ENCODE assay signal across 36 mouse cellular contexts in the genomic region with DNA sequence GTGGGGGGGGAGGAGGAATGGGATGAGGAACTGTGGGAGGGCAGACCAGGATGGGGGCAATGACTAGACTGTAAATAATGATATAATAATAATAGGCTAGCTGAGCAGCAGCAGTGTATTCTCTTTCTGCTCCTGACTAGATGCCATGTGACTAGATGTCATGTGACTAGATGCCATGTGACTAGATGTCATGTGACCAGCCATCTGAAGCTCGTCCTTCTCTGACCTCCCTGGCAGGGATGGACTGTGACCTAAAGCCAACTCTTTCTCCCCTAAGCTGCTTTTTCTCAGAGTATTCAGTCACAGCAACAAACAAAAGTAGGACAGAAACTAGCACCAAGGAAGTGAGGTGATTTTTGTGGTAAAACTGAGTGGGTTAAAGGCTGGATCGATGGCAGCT. TPM values are rescaled to one million over a fixed set of nuclear protein-coding genes. Genes with fewer than 3 reads are reported as not detected.
DNase-seq lines count a peak whose midpoint lies in the region; ATAC-seq and TF ChIP-seq lines count a peak whose summit lies in the region.
"Had no signal": no experiment of that assay in that cellular context is flagged by ENCODE, and none has a peak within 500 bp of the region (broad histone marks: within the 10 kb centered on the region; RNA-seq: fewer than 3 reads in every experiment).

No protein-coding gene starts in this region.

- peak; percentile 28; the same call in 1 of the 2 replicates for ATAC-seq in G1E (ENCODE audit: extremely low read depth, insufficient number of reproducible peaks, low FRiP score, poor library complexity, severe bottlenecking)
- no peak for ATAC-seq in forebrain, embryonic 15.5 days (replicated peaks)
- ATAC-seq: CD4-positive, CD25-positive, alpha-beta regulatory T cell, adult 4 months; forebrain, embryonic 16.5 days; hindbrain, postnatal 0 days; inflammation-experienced regulatory T-cells, adult 6 months; intestine, embryonic 16.5 days had no signal

- H3K27me3 ChIP-seq in heart, embryonic 10.5 days (ENCODE audit: insufficient read depth, poor library complexity, severe bottlenecking), result no peaks in the 10 kb centered on the region
- H3K27me3 ChIP-seq in G1E (ENCODE audit: insufficient read depth, low read length), result peaks cover 19% of the 10 kb centered on the region
- no peaks in the 10 kb centered on the region for H3K27me3 ChIP-seq in myocyte (ENCODE audit: control insufficient read depth, insufficient read depth, insufficient read length)
- no peaks in the 10 kb centered on the region for H3K27me3 ChIP-seq in forebrain, embryonic 15.5 days
- H3K27me3 ChIP-seq: embryonic facial prominence, embryonic 13.5 days; forebrain, embryonic 12.5 days; heart, embryonic 12.5 days; heart, embryonic 15.5 days had no signal

- DNase-seq in heart, embryonic 10.5 days (ENCODE audit: low spot score), result peak; percentile 30
- DNase-seq in heart, postnatal 14 days, result no peak
- DNase-seq in 3T3-L1 (ENCODE audit: low read depth, low spot score) (peak; percentile 20), G1E (ENCODE audit: low spot score) (no peak)
- no peak for DNase-seq in left cerebral cortex, postnatal 4 days
- DNase-seq: adrenal gland, postnatal 14 days; B cell, adult 2 months; cerebellum, adult 11 months; cerebellum, adult 2 months; cerebellum, adult 9-11 months; cerebellum, postnatal 36 days; embryo, embryonic 11 days; gastrocnemius, adult 2 months; gastrocnemius, postnatal 14 days; heart, postnatal 10 days; heart, postnatal 4 days had no signal

- H3K4me2 ChIP-seq in myocyte (ENCODE audit: low read depth), result no peak overlapping the region
- H3K4me2 ChIP-seq in forebrain, embryonic 15.5 days (replicated peaks), result no peak overlapping the region
- H3K4me2 ChIP-seq: embryonic facial prominence, embryonic 13.5 days; forebrain, embryonic 12.5 days; heart, embryonic 12.5 days; heart, embryonic 15.5 days; hindbrain, embryonic 14.5 days had no signal

- no peaks in the 10 kb centered on the region for H3K36me3 ChIP-seq in heart, embryonic 10.5 days
- H3K36me3 ChIP-seq in G1E (replicated peaks) (no peaks in the 10 kb centered on the region), myocyte (ENCODE audit: control insufficient read depth, insufficient read depth) (no peaks in the 10 kb centered on the region)
- H3K36me3 ChIP-seq in forebrain, embryonic 15.5 days, result no peaks in the 10 kb centered on the region
- H3K36me3 ChIP-seq: embryonic facial prominence, embryonic 10.5 days; embryonic facial prominence, embryonic 13.5 days; forebrain, embryonic 12.5 days; heart, embryonic 12.5 days; heart, embryonic 15.5 days had no signal

- H3K4me3 ChIP-seq in heart, embryonic 10.5 days, result no peak overlapping the region
- H3K4me3 ChIP-seq in G1E (ENCODE audit: low read depth, low read length) (no peak overlapping the region), myocyte (no peak overlapping the region)
- H3K4me3 ChIP-seq in forebrain, embryonic 15.5 days, result no peak overlapping the region
- H3K4me3 ChIP-seq: embryonic facial prominence, embryonic 10.5 days; embryonic facial prominence, embryonic 13.5 days; erythroblast, embryonic 14.5 days; forebrain, embryonic 12.5 days; gastrocnemius, adult 2 months; heart, embryonic 12.5 days; heart, embryonic 15.5 days had no signal

- 83% methylated on average over 2 of the region's 2 CpGs for WGBS in heart, embryonic 10.5 days
- 86% methylated on average over 2 of the region's 2 CpGs for WGBS in forebrain, embryonic 15.5 days

- no peak for TF ChIP-seq POLR2A in myocyte (IDR thresholded peaks at IDR 0.05; ENCODE audit: insufficient read length, low read depth)

- no peak overlapping the region for H3K27ac ChIP-seq in heart, embryonic 10.5 days
- no peak overlapping the region for H3K27ac ChIP-seq in forebrain, embryonic 15.5 days (replicated peaks)
- H3K27ac ChIP-seq: embryonic facial prominence, embryonic 10.5 days; embryonic facial prominence, embryonic 13.5 days; forebrain, embryonic 12.5 days; gastrocnemius, adult 2 months; heart, embryonic 15.5 days; hindbrain, embryonic 14.5 days; hindbrain, postnatal 0 days had no signal

- intact Hi-C loops in heart, postnatal 14 days (cut with DNase I), result no loop called here
- intact Hi-C loops in left cerebral cortex, postnatal 4 days (cut with DNase I), result no loop called here

- no peaks in the 10 kb centered on the region for H3K4me1 ChIP-seq in heart, embryonic 10.5 days
- H3K4me1 ChIP-seq in G1E (ENCODE audit: insufficient read depth, low read depth, low read length), result 0 out of 2 replicates have a peak, but pooled peaks cover 3% of the 10 kb centered on the region
- H3K4me1 ChIP-seq in forebrain, embryonic 15.5 days, result no peaks in the 10 kb centered on the region
- H3K4me1 ChIP-seq: embryonic facial prominence, embryonic 13.5 days; heart, embryonic 12.5 days; heart, embryonic 15.5 days had no signal

- no peaks in the 10 kb centered on the region for H3K9me3 ChIP-seq in heart, embryonic 10.5 days
- H3K9me3 ChIP-seq in G1E (replicated peaks), result no peaks in the 10 kb centered on the region
- H3K9me3 ChIP-seq in forebrain, embryonic 15.5 days, result no peaks in the 10 kb centered on the region
- H3K9me3 ChIP-seq: embryonic facial prominence, embryonic 10.5 days; forebrain, embryonic 12.5 days; heart, embryonic 12.5 days; heart, embryonic 15.5 days had no signal

- no peak overlapping the region for H3ac ChIP-seq in myocyte (ENCODE audit: control insufficient read depth, insufficient read length)

- no peak overlapping the region for H3K9ac ChIP-seq in forebrain, embryonic 15.5 days (replicated peaks)
- H3K9ac ChIP-seq: embryonic facial prominence, embryonic 13.5 days; forebrain, embryonic 12.5 days; heart, embryonic 12.5 days; heart, embryonic 15.5 days; hindbrain, embryonic 14.5 days had no signal

- H3K79me2 ChIP-seq in myocyte (ENCODE audit: control insufficient read depth, insufficient read depth), result no peaks in the 10 kb centered on the region

- no peak for TF ChIP-seq CTCF in G1E (IDR thresholded peaks at IDR 0.05; ENCODE audit: low read depth, low read length)

TF ChIP-seq in myocyte, 11 proteins besides CTCF, POLR2A, EP300 and RAD21:
- TF ChIP-seq USF1 (IDR thresholded peaks at IDR 0.05; ENCODE audit: low read depth) (peak; percentile 56), TCF12 (IDR thresholded peaks at IDR 0.05; ENCODE audit: insufficient read depth, poor library complexity, severe bottlenecking) (no peak)

RNA-seq across cellular contexts. Expression of a gene that starts 11.6 kb away (rescaled TPM):
- polyA plus RNA-seq in heart, embryonic 10.5 days (2016; fragmentation: Nextera tagmentation; extraction: Ambion mirVana), result not detected in 2 replicates
- total RNA-seq in heart, postnatal 14 days (2021), result not detected
- total RNA-seq in G1E (2014; fragmentation: Nextera tagmentation) (not detected in 2 replicates), G1E (2017) (0.12 TPM in 1 of 2 replicates, not detected in the other)
- polyA plus RNA-seq in G1E (2012) (not detected in 2 replicates), myocyte (2012; fragmentation: generic; extraction: Trizol) (not detected)
- not detected in 2 replicates for polyA plus RNA-seq in forebrain, embryonic 15.5 days (2015; fragmentation: Nextera tagmentation; extraction: Ambion mirVana)
- not detected for total RNA-seq in left cerebral cortex, postnatal 4 days (2021)
- total RNA-seq: adrenal gland, postnatal 14 days; adrenal gland, postnatal 4 days; ES-E14; gastrocnemius, adult 2 months; gastrocnemius, postnatal 14 days; gastrocnemius, postnatal 4 days; heart, adult 8-10 months; heart, postnatal 10 days; heart, postnatal 4 days; hindbrain, postnatal 0 days had no signal
- polyA plus RNA-seq: CD4-positive, CD25-positive, alpha-beta regulatory T cell, adult 4 months; cerebellum, adult 2 months; cortical plate, adult 2 months; embryonic facial prominence, embryonic 10.5 days; erythroblast, embryonic 14.5 days; forebrain, embryonic 12.5 days; forebrain, embryonic 16.5 days; heart, embryonic 12.5 days; heart, embryonic 15.5 days; hindbrain, embryonic 11.5 days; hindbrain, embryonic 14.5 days; inflammation-experienced regulatory T-cells, adult 6 months had no signal

RNA-seq across cellular contexts. Expression of a gene that starts 35.5 kb away (rescaled TPM):
- 0.19 TPM in 1 of 2 replicates, not detected in the other for polyA plus RNA-seq in heart, embryonic 10.5 days (2016; fragmentation: Nextera tagmentation; extraction: Ambion mirVana)
- under 1 TPM in 1 of 2 experiments, not detected in 1; 0.57 TPM for total RNA-seq in heart, postnatal 14 days (2021)
- total RNA-seq in G1E (2014; fragmentation: Nextera tagmentation) (not detected in 2 replicates), G1E (2017) (0.05 and 0.06 TPM in 2 replicates)
- polyA plus RNA-seq in G1E (2012) (not detected in 2 replicates), myocyte (2012; fragmentation: generic; extraction: Trizol) (8.1 TPM)
- polyA plus RNA-seq in forebrain, embryonic 15.5 days (2015; fragmentation: Nextera tagmentation; extraction: Ambion mirVana), result 0.15 and 1.1 TPM in 2 replicates
- total RNA-seq in left cerebral cortex, postnatal 4 days (2021), result under 1 TPM in 1 of 2 experiments, not detected in 1; 0.85 TPM
- total RNA-seq: heart, postnatal 4 days had no signal
- polyA plus RNA-seq: CD4-positive, CD25-positive, alpha-beta regulatory T cell, adult 4 months; cerebellum, adult 2 months; embryonic facial prominence, embryonic 10.5 days; erythroblast, embryonic 14.5 days; forebrain, embryonic 12.5 days; heart, embryonic 12.5 days; inflammation-experienced regulatory T-cells, adult 6 months had no signal

RNA-seq across cellular contexts. Expression of a gene that starts 37.3 kb away (rescaled TPM):
- 9.0 and 19.0 TPM in 2 replicates for polyA plus RNA-seq in heart, embryonic 10.5 days (2016; fragmentation: Nextera tagmentation; extraction: Ambion mirVana)
- total RNA-seq in heart, postnatal 14 days (2021), result 1 to 10 TPM; 5.8 to 6.9 TPM
- total RNA-seq in G1E (2014; fragmentation: Nextera tagmentation) (7.2 and 8.0 TPM in 2 replicates), G1E (2017) (2.7 and 3.4 TPM in 2 replicates)
- polyA plus RNA-seq in G1E (2012) (0.23 and 0.42 TPM in 2 replicates), myocyte (2012; fragmentation: generic; extraction: Trizol) (4.1 TPM)
- polyA plus RNA-seq in forebrain, embryonic 15.5 days (2015; fragmentation: Nextera tagmentation; extraction: Ambion mirVana), result 8.6 and 8.7 TPM in 2 replicates
- 1 to 10 TPM; 4.4 to 5.0 TPM for total RNA-seq in left cerebral cortex, postnatal 4 days (2021)

RNA-seq across cellular contexts. Expression of a gene that starts 38.8 kb away (rescaled TPM):
- polyA plus RNA-seq in heart, embryonic 10.5 days (2016; fragmentation: Nextera tagmentation; extraction: Ambion mirVana), result 12.7 and 13.7 TPM in 2 replicates
- total RNA-seq in heart, postnatal 14 days (2021), result 1 to 10 TPM; 1.6 to 3.4 TPM
- total RNA-seq in G1E (2014; fragmentation: Nextera tagmentation), result 18.7 and 24.9 TPM in 2 replicates
- total RNA-seq in G1E (2017), result 11.8 and 15.9 TPM in 2 replicates
- 3.6 and 4.6 TPM in 2 replicates for polyA plus RNA-seq in G1E (2012)
- 6.3 TPM for polyA plus RNA-seq in myocyte (2012; fragmentation: generic; extraction: Trizol)
- 7.0 and 7.5 TPM in 2 replicates for polyA plus RNA-seq in forebrain, embryonic 15.5 days (2015; fragmentation: Nextera tagmentation; extraction: Ambion mirVana)
- total RNA-seq in left cerebral cortex, postnatal 4 days (2021), result 1 to 10 TPM; 4.4 to 5.5 TPM

Comparison
In these comparisons a context has a peak if more than half of its experiments do, and no peak if none do; other contexts are left out.
1. DNase-seq: peak in heart, embryonic 10.5 days (single experiment) and 3T3-L1 (single experiment); none in heart, postnatal 14 days (0 of 2), G1E (single experiment) and left cerebral cortex, postnatal 4 days (single experiment).